Mouse (Mus musculus) layer of hippocampus, postnatal 25 days (tissue): ENCODE measurements at regions not wholly inside any gene's neighbourhood (a gene's known extent, or its start where the extent isn't known, plus 50 kb on each side); places are given as distances from the start of the nearest gene placed in this dataset.

Experiments
- DNase-seq, 2 experiments: peaks; one replicate each; pipeline ENCODE4 v3.0.0; 2022; ENCODE audit warnings: mixed read lengths in 2 of 2, low spot score in 1 of 2; ENCODE audit errors: extremely low spot score in 1 of 2

DNA sequence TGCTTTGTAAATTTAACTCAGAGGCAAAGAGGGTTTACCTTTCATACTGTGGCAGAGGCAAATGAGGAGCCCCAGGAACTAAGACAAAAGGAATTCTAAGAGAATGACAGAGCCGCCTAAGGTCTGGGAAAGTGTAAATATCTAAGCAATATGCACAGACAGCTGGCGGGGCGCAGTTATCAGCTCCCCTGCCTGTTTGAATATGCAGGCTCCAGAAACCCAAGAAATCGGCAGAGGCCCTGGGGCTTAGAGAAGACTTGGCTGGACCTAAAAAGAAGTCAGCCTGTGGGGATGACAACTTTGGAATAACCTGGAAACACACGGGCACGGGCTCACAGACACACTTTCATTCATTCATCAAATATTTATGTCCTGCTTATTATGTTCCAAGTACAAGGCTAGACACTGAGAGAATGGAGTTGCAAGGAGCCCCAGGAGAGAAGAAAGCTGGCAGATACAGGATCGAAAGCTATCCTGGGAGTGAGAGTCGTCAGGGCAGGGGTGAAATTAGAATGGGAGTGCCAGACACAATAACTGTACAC, 222.2 kb upstream of the Rpl38 start:
- DNase-seq = no peak

DNA sequence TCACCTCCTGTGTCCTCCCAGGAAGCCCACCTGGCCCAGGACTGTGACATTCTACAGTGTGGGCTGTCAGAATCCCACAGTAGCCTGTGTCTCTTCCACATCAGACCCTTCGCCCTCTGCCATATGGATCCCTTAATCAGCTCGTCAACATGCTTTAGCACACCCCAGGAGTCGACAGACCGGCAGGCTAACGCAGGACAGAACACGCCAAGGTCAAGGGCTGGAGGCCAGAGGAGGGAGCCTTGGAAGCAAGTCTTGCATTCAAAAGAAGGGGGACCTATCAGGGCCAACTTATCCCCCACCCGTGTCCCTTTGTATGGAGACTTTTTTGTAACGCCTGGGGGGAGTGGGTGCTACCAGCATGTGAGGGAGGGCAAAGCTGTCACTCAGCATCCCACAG, 224.1 kb upstream of the Rpl38 start:
- no peak for DNase-seq

DNA sequence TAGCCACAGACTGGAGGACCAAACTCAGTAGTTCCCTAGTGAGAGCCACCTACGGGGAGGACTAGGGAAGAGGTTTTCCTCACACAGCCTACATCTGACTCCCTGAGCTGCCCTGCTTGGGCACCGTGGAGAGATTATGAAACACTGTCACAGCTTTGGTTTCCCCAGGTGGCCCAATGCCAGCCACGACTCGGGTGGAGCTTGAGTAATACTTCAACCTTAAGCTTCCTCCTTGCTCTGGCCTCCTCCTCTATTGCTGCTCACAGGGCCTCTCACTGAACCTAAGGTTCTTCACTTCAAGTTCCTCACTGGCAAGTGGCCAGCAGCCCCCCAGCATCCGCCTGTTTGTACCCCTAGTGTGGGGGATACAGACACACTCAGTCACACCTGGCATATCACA, 224.9 kb upstream of the Rpl38 start:
- no peak for DNase-seq

DNA sequence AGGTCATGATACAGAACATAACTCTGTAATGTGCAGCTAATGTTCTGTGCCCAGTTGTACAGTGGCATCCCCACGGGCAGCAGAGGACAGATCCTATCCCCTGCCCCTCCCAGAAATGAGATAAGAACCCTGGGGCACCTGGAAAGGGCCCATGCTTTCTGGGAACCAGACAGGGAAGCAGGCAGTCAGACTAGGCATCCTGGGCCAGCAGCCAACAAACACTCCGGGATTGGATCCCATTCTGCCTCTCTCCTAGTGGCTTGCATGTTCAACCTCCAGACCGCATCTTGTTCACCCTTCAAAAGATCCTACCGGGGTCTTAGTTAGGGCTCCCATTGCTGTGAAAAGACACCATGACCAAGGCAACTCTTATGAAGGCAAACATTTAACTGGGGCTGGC, 229.0 kb upstream of the Rpl38 start:
- peak in 1 of 2 experiments; percentile 27 for DNase-seq

DNA sequence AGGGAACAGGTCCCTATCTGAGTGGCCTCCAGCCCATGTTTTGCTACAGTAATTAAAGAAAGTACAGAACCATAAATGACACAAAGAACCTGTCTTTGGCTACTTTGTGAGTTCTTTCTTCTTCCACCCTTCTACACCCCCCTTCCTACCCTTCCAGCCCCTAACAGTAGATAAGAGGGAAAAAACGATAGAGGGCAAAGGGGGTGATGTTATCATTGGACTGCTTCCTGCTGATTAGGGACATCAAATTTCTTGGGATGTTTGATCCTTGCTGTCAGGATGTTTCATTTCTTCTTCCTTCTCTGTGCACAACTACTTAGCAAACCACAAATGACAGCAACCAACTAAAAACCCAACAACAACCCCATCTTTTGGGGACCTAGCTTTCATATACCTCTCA, 232.5 kb upstream of the Rpl38 start:
- no peak for DNase-seq

DNA sequence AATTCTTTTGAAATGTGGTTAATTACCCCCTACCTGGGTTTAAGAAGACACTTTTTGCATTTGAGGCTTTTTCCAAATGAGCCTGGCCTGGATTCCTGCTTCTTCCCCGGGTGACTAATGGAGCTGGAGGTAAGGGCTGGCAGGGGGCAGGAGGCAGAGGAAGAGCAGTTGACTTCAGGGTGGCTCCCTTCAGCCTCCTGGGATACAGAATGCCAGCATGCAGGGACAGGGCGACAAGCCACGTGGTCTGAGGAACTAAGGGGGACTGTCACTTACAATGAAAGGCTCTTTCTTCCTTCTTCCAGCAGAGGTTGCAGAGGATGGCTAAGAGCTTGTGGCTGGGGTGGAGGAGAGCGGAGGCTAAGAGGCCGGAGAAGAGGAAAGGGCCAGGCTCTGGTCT, 234.8 kb upstream of the Rpl38 start:
- DNase-seq = no peak

DNA sequence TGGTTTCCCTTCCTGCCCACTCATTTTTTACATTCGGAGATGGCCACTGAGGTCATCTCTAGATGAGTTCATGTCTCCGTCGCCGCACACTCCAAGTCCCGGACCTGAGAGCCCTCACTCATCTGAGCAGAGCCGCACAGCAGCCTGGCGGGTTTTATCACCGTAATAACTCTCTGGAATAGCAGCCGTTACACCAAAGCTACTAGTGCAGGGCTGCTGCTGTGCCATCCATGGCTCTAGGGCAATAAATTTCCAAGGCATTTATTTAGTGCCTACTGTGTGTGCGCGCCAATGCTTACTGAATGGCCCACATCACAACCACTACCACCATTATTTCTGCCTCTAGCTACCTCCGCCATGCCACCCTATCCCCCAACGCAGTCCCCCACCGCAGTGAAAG, 242.9 kb upstream of the Rpl38 start:
- no peak for DNase-seq

DNA sequence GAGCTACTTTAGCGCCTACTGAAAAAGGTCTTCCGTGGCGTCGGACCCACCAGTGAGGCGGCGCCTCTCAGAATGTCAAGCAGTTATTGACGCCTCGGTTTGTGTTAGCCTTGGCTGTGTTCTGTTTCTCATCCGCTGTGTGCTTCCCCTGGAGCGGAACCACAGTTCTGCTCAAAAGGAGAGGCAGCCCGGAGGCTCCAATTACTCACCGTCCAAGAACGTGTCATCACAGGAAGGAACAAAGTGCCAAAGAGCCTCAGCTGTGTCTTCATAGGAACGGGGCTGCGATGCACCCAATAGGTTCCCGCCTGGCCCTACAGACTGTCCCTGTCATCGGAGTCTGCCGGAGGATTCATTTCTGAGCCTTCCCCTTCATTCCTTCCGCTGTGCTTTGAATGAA, 245.0 kb upstream of the Rpl38 start:
- DNase-seq = no peak

DNA sequence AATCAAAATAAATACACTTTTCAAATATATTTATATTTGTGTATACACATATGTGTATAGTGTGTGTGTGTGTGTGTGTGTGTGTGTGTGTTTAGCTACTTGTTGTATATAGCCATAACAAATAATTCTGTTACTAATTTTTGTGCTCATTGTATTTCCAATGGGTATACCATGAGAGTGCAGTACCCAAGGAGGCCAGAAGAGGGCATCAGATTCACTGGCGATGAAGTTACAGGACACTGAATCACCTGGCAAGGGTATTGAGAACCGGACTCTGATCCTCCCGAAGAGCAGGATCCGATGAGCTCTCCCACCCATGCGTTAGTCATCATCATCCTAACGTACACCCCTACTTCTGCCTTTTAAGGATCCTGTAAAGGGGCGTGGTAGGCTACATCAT, 249.3 kb upstream of the Rpl38 start:
- DNase-seq = no peak

DNA sequence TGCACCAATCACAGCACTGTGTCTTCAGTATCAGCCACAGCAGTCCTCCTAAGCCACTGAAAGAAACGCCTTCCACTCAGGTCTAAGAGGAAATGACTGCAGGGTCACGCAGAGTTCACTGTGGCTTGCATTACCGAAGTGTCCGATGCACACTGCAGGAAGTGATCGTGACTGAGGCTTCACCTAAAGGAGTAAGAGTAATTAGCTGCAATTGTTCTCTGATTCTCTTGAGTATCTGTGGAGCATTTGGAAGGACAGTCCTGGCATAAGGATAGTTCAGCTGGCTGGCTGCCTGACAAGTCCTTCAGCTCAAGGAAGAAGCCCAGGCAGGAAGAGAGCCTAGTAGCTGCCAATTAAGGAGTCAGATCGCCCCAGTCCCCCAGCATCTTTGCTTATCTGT, 252.2 kb upstream of the Rpl38 start:
- no peak for DNase-seq

DNA sequence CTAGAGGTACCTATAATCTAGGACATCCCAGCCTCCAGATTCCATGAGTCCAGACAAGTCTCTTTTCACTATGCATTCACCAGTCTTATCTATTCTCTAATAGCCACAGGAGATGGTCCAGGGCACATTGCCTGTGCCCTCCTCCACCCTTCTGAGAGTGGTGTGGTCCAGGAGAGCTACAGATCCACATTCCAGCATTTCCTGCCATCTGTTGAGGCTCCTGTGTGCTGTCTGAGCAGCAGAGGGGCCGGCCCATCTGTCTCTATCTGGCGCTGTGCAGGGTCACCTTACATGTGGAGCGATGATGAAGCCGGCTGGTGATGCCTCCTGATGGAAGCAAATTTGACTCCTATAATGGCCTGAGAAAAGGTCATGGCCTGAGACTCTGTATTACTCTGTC, 263.9 kb upstream of the Rpl38 start:
- no peak for DNase-seq

DNA sequence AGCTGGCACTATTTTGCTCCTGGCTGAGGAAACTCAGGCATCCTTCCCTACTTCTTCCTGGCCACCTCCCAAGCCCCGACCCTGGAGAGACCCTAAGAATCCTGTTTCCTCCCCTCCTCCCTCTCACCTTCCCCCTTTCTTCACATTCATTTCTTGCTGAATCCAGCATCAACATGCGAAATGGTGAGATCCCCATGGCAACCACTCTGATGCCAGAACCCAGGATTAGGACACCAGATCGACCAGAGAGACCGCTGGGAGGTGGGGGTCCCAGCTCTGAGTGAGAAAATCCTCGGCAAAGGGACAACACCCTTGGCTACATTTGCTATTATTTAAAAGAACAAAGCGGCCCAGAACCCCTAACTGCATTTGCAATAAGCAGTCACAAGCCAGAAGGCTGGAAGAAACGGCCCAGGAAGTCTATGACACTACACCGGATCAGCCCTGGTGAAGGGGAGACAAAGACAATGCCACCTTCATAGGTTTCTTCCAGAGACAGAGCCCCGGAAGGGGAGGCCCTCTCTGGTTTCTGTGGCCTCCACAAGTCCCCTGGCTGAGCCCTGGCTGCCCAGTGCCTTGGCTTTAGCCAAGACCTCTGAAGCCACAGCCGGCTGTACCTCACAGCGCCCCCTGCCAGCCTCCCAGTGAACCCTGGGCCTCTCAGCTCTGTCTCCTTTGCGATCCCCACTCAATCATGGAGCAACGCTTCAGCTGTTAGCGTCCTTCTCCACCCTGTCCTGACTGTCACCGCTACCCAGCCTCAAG, 265.6 kb upstream of the Rpl38 start:
- peak in 1 of 2 experiments; percentile 52 for DNase-seq

DNA sequence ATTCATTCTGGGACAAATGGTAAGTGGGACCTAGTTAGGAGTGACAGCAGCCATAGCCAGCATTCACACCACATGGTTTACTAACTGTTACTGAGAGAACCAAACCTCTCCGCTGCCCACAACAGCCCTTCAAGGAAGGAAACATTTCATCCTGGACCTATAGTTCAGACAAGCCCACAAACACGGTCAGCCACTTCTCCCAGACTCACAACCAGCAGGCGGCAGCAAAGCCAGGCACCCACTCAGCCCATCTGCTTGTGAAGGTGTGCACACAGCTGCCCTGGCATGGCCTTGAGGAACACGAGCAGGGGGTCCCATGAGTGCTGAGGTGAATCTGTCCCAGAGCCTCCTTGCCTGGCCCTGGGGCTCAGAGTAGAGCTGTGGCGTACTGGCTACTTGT, 267.6 kb upstream of the Rpl38 start:
- DNase-seq = no peak

DNA sequence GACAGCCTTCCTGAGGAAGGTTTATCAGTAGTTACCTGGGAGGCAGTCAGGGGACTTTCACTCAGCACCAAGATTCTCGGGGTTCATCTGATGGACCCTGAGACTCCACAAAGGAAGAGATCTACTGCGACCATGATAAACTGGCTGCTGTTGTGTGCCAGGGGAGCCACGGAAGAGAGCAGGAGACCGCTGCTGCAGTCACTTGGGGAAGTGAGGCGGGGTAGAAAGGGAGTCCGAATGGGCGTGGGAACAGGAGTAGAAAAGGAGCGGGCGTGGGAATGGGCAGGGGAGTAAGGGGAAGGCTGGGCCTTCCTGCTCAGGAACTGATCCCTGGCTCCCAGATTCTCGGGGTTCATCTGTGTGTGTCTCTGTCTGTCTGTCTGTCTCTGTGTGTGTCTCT, 276.2 kb upstream of the Rpl38 start:
- DNase-seq = no peak

DNA sequence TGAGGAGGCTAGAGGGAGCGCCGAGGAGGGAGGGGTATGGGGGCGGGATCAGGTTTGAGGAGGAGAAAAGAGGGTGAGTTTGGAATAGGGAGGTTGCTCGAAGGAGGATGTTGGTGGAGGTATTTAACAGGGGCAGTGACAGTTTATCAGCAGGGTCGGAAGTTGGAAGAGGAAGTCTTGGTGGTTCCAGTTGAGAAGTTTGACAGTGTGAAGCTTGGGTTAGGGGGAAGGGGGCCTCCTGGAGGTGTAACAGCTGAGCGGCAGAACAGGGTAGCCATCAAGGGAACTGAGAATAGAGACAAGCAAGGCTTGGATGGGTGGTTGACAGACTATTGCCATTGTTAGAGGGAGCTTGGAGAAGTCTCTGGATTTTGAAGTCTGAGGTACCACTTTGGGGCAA, 276.8 kb upstream of the Rpl38 start:
- DNase-seq = no peak

DNA sequence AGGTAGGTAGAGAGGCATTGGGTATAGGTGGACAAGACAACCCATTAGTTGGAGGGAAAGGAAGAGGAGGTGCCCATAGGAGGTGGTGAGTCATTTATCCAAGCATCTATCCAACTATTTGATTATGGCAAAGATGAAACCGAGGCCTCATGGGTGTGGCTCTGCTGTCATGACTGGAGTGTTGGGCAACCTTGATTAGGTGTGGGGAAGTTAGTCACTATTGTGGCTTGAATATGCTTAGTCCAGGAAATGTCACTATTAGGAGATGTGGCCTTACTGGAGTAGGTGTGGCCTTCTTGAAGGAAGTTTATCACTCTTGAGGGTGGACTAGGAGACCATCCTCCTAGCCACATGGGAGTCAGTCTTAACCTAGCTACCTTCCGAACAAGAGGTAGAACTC, 281.2 kb upstream of the Rpl38 start:
- DNase-seq = no peak

DNA sequence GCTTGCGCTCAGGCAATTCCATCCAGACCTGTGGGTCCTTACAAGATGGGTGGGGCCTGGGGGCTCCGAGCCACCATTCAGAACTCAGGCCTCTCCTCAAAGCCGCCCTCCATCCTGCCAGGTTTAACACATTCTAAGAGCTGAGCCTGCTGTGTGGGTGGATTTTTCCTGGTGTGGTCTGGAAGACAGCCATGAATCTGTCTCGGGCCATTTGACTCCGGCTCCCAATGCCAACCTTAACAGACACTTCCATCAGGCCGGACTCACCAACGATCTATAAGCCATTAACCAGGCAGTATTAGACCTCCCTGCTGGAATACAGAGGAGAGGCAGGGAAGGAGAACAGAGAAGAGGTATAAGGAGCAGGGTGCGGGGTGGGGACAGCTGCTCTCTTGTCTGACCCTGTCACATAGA, 288.9 kb upstream of the Rpl38 start:
- DNase-seq = no peak

DNA sequence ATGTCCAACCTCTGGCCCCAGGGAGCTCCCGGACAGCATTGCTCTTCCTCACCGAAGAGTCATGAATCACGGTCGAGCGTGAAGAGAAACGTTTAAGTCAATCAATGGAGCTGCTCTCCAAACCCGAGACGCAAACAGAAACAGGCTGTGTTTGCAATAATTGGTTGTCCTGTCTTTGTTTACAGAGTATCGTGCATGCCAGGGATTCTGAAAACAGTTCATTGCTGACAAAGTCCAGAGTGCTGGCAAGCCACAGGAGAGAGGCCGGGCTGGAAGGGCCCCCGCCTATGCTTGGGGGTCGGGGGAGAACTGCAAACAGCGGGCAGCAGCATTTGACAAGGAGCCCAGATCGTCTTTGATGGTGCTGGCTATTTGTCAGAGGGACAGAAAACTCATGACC, 292.4 kb upstream of the Rpl38 start:
- no peak for DNase-seq

DNA sequence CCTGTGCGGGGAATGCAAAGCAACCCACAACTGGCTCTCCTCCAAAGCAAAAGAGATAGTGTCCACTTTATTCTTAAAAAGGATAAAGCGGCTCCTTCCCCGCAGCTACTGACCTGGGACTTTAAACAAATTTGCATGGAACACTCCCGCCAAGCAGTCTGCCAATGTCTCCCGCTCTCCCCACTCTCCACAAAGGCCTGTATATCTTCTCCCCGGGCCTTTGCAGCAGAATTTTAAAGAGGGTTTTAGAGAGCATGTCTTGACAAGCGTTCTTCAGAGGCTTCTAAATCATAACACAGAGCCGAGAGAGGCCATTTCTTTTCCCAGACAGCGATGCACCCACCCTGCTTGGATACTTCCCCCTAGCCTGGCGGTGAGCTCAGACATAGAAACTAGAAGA, 297.6 kb upstream of the Rpl38 start:
- DNase-seq = no peak

DNA sequence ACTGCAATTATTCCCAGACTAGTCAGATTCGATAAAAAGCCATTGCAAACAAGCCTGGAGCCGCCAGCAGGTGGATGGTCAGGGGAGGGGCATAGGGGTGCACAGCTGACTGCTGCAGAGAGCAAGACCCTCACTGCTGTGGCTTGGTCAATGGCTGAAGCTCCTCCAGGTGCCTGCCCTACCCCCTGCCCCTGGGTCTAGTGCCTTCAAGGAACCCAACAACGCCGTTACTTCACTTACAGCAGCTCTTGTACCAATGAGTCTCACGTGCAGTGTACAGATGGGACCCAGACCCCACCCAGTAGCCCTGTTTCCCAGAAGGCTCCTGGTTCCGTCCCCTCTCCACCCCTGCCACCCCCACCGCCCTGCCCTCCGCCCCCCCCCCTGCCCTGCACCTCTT, 300.5 kb upstream of the Rpl38 start:
- no peak for DNase-seq

DNA sequence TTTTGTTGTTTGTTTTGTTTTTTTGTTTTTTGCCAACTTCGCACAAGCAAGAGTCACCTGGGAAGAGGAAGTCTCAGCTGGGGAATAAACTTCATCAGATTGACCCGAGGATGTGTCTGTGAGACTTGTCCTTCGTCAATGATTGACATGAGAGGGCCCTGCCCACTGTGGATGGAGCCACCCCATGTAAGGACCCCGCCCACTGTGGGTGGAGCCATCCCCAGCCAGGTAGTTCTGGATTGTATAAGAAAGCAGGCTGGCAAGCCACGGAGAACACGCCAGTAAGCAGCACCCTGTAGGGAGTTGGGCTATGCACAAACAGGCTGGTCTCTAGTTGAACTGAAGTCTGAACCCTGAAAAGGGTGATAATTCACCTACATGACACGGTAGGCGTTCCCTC, 294.1 kb upstream of the Sdk2 start:
- DNase-seq = no peak

DNA sequence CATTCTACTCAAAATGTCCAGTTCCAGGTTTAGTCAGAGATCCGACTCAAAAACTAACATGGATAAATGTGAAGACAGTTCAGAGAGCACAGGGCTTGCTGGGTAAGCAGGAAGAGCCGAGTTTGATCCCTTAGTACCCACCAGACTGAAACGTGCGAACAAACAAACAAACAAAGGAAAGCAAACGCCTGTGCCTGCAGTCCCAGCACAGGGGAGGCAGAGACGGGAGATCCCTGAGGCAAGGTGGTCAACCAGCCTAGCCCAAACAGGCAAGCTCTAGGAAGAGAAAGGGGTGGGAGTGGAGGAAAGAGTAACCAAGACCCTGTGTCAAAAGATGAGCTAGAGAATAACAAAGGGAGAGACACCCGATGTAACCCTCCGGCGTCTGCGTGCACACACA, 293.5 kb upstream of the Sdk2 start:
- no peak for DNase-seq
